Mouse (Mus musculus) myocyte (in vitro differentiated cells): ENCODE results near the gene Heatr4.

Experiments
- MAX ChIP-seq: IDR thresholded peaks from one replicate; pipeline ENCODE4 v1.6.1; 2011; ENCODE audit warnings: low read depth, mild to moderate bottlenecking, control low read depth
- POLR2A ChIP-seq: IDR thresholded peaks from one replicate; pipeline ENCODE4 v1.6.1; 2011; ENCODE audit warnings: low read depth, mild to moderate bottlenecking, control low read depth, moderate library complexity; ENCODE audit not compliant: insufficient read length
- POLR2AphosphoS2 ChIP-seq: IDR thresholded peaks from one replicate; pipeline ENCODE4 v1.6.1; 2011; ENCODE audit warnings: low read depth, control low read depth; ENCODE audit not compliant: insufficient read length
- TCF12 ChIP-seq: IDR thresholded peaks from one replicate; pipeline ENCODE4 v1.6.1; 2011; ENCODE audit warnings: mild to moderate bottlenecking, control low read depth; ENCODE audit not compliant: poor library complexity, insufficient read depth, severe bottlenecking

GRCm38 (mm10) chr12:83925160-83925703 lies 59.4 kb downstream of the Heatr4 start:
- TF ChIP-seq MAX, result no peak
- no peak for TF ChIP-seq POLR2A
- no peak for TF ChIP-seq POLR2AphosphoS2
- no peak for TF ChIP-seq TCF12
